Comparison of ENCODE assay signal across 18 mouse cellular contexts in the genomic region with DNA sequence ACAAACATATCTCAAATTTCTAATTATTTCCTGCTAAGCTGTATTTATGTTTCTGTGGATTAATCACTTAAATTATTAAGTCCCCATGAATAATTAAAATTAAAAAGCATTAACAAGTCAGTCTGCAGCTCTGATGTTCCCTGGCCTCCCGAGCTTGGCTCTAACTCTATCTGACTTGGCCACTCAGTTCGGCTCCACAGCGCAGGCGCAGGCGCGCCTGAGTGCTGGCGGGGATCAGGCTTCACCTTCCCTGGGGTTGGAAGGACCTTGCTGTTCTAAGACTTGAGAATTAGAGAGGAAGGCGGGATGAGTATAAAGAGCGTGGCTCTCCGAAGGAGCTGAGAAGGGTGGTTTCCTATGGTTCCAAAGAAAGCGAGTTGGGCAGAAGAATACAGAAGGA. TPM values are rescaled to one million over a fixed set of nuclear protein-coding genes. Genes with fewer than 3 reads are reported as not detected.
DNase-seq lines count a peak whose midpoint lies in the region; TF ChIP-seq lines count a peak whose summit lies in the region.
"Had no signal": no experiment of that assay in that cellular context is flagged by ENCODE, and none has a peak within 500 bp of the region (broad histone marks: within the 10 kb centered on the region; RNA-seq: fewer than 3 reads in every experiment).

No protein-coding gene starts in this region.

- TF ChIP-seq EP300 in heart, adult 2 months (IDR thresholded peaks at IDR 0.05; ENCODE audit: insufficient read depth, low read depth, low read length), result no peak

- 72% methylated on average over 11 of the region's 11 CpGs for WGBS in heart, adult 2 months

- H3K9ac ChIP-seq in heart, adult 2 months (ENCODE audit: low read depth, low read length), result no peak overlapping the region
- H3K9ac ChIP-seq: heart, embryonic 15.5 days; hindbrain, embryonic 13.5 days; limb, embryonic 15.5 days; midbrain, embryonic 12.5 days had no signal

- H3K27ac ChIP-seq in heart, adult 2 months, result peak overlapping the region; percentile 65
- H3K27ac ChIP-seq: forebrain, embryonic 10.5 days; hindbrain, embryonic 13.5 days; limb, embryonic 15.5 days; midbrain, embryonic 12.5 days had no signal

- TF ChIP-seq POLR2A in heart, adult 2 months (IDR thresholded peaks at IDR 0.05; ENCODE audit: insufficient read depth, low read depth, low read length), result no peak

- peak; percentile 40 to 71 for DNase-seq in cerebellum, postnatal 25 days
- DNase-seq in cerebellum, adult 11 months, result no peak
- DNase-seq in heart, adult 2 months, result peak; percentile 41 to 56
- no peak for DNase-seq in heart, postnatal 25 days (ENCODE audit: low spot score)
- DNase-seq in ES-CJ7 (ENCODE audit: low read depth, low spot score) (peak; percentile 38), ZHBTc4 (ENCODE audit: low read depth, low spot score) (peak; percentile 61)
- no peak for DNase-seq in embryo, embryonic 11 days
- DNase-seq: gastrocnemius, postnatal 25 days; kidney, adult 8-10 months; kidney, postnatal 14 days; spleen, adult 18-20 months; thymus, postnatal 25 days had no signal

- no peaks in the 10 kb centered on the region for H3K36me3 ChIP-seq in heart, adult 2 months (ENCODE audit: control insufficient read depth, insufficient read depth, low read length)
- H3K36me3 ChIP-seq: heart, embryonic 15.5 days; limb, embryonic 15.5 days; midbrain, embryonic 12.5 days had no signal

- no peak overlapping the region for H3K4me3 ChIP-seq in heart, adult 2 months
- H3K4me3 ChIP-seq: forebrain, embryonic 10.5 days; heart, embryonic 15.5 days; hindbrain, embryonic 13.5 days; limb, embryonic 15.5 days; midbrain, embryonic 12.5 days had no signal

- intact Hi-C loops in heart, adult 2 months (cut with DNase I), result no loop called here
- intact Hi-C loops in heart, postnatal 25 days (cut with DNase I), result no loop called here

- H3K4me1 ChIP-seq in heart, adult 2 months (ENCODE audit: control insufficient read depth, insufficient read depth, low read length), result peaks cover 2% of the 10 kb centered on the region; the same call in 1 of the 2 replicates
- H3K4me1 ChIP-seq: forebrain, embryonic 10.5 days; hindbrain, embryonic 13.5 days; limb, embryonic 15.5 days had no signal

- TF ChIP-seq CTCF in heart, adult 2 months (IDR thresholded peaks at IDR 0.05), result no peak

- H3K27me3 ChIP-seq in heart, adult 2 months (ENCODE audit: control insufficient read depth, insufficient read depth, low read length), result no peaks in the 10 kb centered on the region
- H3K27me3 ChIP-seq: heart, embryonic 15.5 days; hindbrain, embryonic 13.5 days; limb, embryonic 15.5 days; midbrain, embryonic 12.5 days had no signal

- no peaks in the 10 kb centered on the region for H3K79me2 ChIP-seq in heart, adult 2 months (replicated peaks; ENCODE audit: control insufficient read depth, insufficient read depth, low read length)

RNA-seq across cellular contexts. Expression of gene Tmem108, which starts 41.6 kb away (rescaled TPM):
- total RNA-seq in heart, adult 2 months (2021), result 1 to 10 TPM; 4.6 to 4.7 TPM
- polyA plus RNA-seq in heart, adult 2 months (2012; rRNA removed), result 8.7 and 9.1 TPM in 2 replicates
- 1 to 10 TPM; 3.8 to 6.1 TPM for total RNA-seq in heart, postnatal 25 days (2021)
- total RNA-seq: gastrocnemius, postnatal 25 days; MEL had no signal

Comparison
In these comparisons a context has a peak if more than half of its experiments do, and no peak if none do; other contexts are left out.
1. DNase-seq: peak in cerebellum, postnatal 25 days (2 of 2), heart, adult 2 months (2 of 2), ES-CJ7 (single experiment) and ZHBTc4 (single experiment); none in cerebellum, adult 11 months (single experiment), heart, postnatal 25 days (single experiment) and embryo, embryonic 11 days (single experiment).